Comparison of ENCODE assay signal across 9 mouse cellular contexts in the genomic region with DNA sequence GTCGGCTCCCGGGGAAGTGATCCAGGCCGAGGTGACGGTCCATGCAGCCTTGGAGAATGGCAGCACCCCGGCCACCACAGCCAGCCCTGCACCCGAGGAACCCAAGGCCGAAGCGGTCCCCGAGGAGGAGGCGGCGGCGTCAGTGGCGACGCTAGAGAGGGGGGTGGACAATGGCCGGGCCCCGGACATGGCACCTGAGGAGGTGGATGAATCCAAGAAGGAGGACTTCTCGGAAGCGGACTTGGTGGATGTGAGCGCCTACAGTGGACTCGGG. TPM values are rescaled to one million over a fixed set of nuclear protein-coding genes. Genes with fewer than 3 reads are reported as not detected.
DNase-seq lines count a peak whose midpoint lies in the region; ATAC-seq and TF ChIP-seq lines count a peak whose summit lies in the region.
"Had no signal": no experiment of that assay in that cellular context is flagged by ENCODE, and none has a peak within 500 bp of the region (broad histone marks: within the 10 kb centered on the region; RNA-seq: fewer than 3 reads in every experiment).

No protein-coding gene starts in this region.

- no peak for TF ChIP-seq EP300 in liver, embryonic 14.5 days (IDR thresholded peaks at IDR 0.05; ENCODE audit: low read depth)

- H3K27me3 ChIP-seq in heart, embryonic 12.5 days (replicated peaks) = no peaks in the 10 kb centered on the region
- H3K27me3 ChIP-seq in heart, embryonic 15.5 days = no peaks in the 10 kb centered on the region
- H3K27me3 ChIP-seq in liver, embryonic 14.5 days (ENCODE audit: control insufficient read depth, insufficient read depth, low read length) = no peaks in the 10 kb centered on the region
- H3K27me3 ChIP-seq: Patski had no signal

- DNase-seq in heart, adult 9 months (ENCODE audit: low spot score in 2 of 2) = no peak
- peak; percentile 12 for DNase-seq in NIH3T3 (ENCODE audit: low read depth)
- no peak for DNase-seq in liver, embryonic 14.5 days (ENCODE audit: low read depth in 3 of 3, low spot score in 3 of 3)
- no peak for DNase-seq in ovary, postnatal 14 days (ENCODE audit: low spot score)
- DNase-seq in spleen, adult 12 weeks (ENCODE audit: low spot score) = no peak

- H3K9ac ChIP-seq in heart, embryonic 12.5 days = peak overlapping the region; percentile 98
- peak overlapping the region; percentile 82 for H3K9ac ChIP-seq in heart, embryonic 15.5 days
- peak overlapping the region; percentile 96 for H3K9ac ChIP-seq in liver, embryonic 14.5 days (replicated peaks)

- H3K4me2 ChIP-seq in heart, embryonic 12.5 days = peak overlapping the region; percentile 98
- H3K4me2 ChIP-seq in heart, embryonic 15.5 days = peak overlapping the region; percentile 98
- peak overlapping the region; percentile 82 for H3K4me2 ChIP-seq in liver, embryonic 14.5 days (ENCODE audit: low read depth)

- peaks cover 18% of the 10 kb centered on the region for H3K36me3 ChIP-seq in heart, embryonic 12.5 days
- H3K36me3 ChIP-seq in heart, embryonic 15.5 days = peaks cover 12% of the 10 kb centered on the region; the same call in 1 of the 2 replicates
- peaks cover 13% of the 10 kb centered on the region for H3K36me3 ChIP-seq in liver, embryonic 14.5 days (replicated peaks; ENCODE audit: control insufficient read depth, insufficient read depth, low read depth)

- no peak for ATAC-seq in heart, embryonic 12.5 days (ENCODE audit: insufficient number of reproducible peaks, low FRiP score)
- no peak for ATAC-seq in heart, embryonic 15.5 days (replicated peaks; ENCODE audit: insufficient number of reproducible peaks, insufficient read depth, low FRiP score, low read depth)
- no peak for ATAC-seq in liver, embryonic 14.5 days (ENCODE audit: insufficient read depth)
- ATAC-seq in frontal cortex, adult (ENCODE audit: low TSS enrichment) = no peak

- no peaks in the 10 kb centered on the region for H3K9me3 ChIP-seq in heart, embryonic 12.5 days (replicated peaks)
- no peaks in the 10 kb centered on the region for H3K9me3 ChIP-seq in heart, embryonic 15.5 days (replicated peaks)
- no peaks in the 10 kb centered on the region for H3K9me3 ChIP-seq in liver, embryonic 14.5 days (ENCODE audit: control insufficient read depth, low read length)

- H3K27ac ChIP-seq in heart, embryonic 12.5 days (ENCODE audit: poor library complexity, severe bottlenecking) = peak overlapping the region; percentile 95; the same call in 1 of the 2 replicates
- H3K27ac ChIP-seq in heart, embryonic 15.5 days = peak overlapping the region; percentile 92
- peak overlapping the region; percentile 41 for H3K27ac ChIP-seq in liver, embryonic 14.5 days

- no peak for TF ChIP-seq CTCF in liver, embryonic 14.5 days (IDR thresholded peaks at IDR 0.05; ENCODE audit: low read depth)

- H3K4me1 ChIP-seq in heart, embryonic 12.5 days (replicated peaks) = peaks cover 78% of the 10 kb centered on the region
- peaks cover 85% of the 10 kb centered on the region for H3K4me1 ChIP-seq in heart, embryonic 15.5 days (replicated peaks)
- H3K4me1 ChIP-seq in liver, embryonic 14.5 days (replicated peaks; ENCODE audit: control insufficient read depth in 2 of 2, insufficient read depth in 2 of 2, low read length in 1 of 2) = peaks cover 62 to 67% of the 10 kb centered on the region in 2 experiments

- H3K4me3 ChIP-seq in heart, embryonic 12.5 days = peak overlapping the region; percentile 95
- peak overlapping the region; percentile 73 for H3K4me3 ChIP-seq in heart, embryonic 15.5 days
- H3K4me3 ChIP-seq in liver, embryonic 14.5 days (ENCODE audit: insufficient read depth in 1 of 2, low read depth in 2 of 2, low read length in 2 of 2) = peak overlapping the region; percentile 63 to 96

- 1% methylated on average over 20 of the region's 20 CpGs for WGBS in heart, embryonic 12.5 days
- WGBS in heart, embryonic 15.5 days = 1% methylated on average over 20 of the region's 20 CpGs
- under 1% methylated on average over 20 of the region's 20 CpGs for WGBS in liver, embryonic 14.5 days (ENCODE audit: insufficient replicate concordance)

RNA-seq across cellular contexts. Expression of gene Ppp1r9b, which starts 1.6 kb away (rescaled TPM):
- 10.4 and 12.2 TPM in 2 replicates for polyA plus RNA-seq in heart, embryonic 12.5 days (2016; fragmentation: Nextera tagmentation; extraction: Ambion mirVana)
- polyA plus RNA-seq in heart, embryonic 15.5 days (2015; fragmentation: Nextera tagmentation; extraction: Ambion mirVana) = 5.0 and 6.6 TPM in 2 replicates
- polyA plus RNA-seq in liver, embryonic 14.5 days (2012; rRNA removed) = 14.1 and 14.9 TPM in 2 replicates
- 8.8 and 10.4 TPM in 2 replicates for polyA plus RNA-seq in liver, embryonic 14.5 days (2014; fragmentation: Nextera tagmentation; extraction: Ambion mirVana)

RNA-seq across cellular contexts. Expression of gene Sgca, which starts 16.3 kb away (rescaled TPM):
- 20.6 and 26.6 TPM in 2 replicates for polyA plus RNA-seq in heart, embryonic 12.5 days (2016; fragmentation: Nextera tagmentation; extraction: Ambion mirVana)
- polyA plus RNA-seq in heart, embryonic 15.5 days (2015; fragmentation: Nextera tagmentation; extraction: Ambion mirVana) = 22.1 and 24.7 TPM in 2 replicates
- polyA plus RNA-seq in liver, embryonic 14.5 days (2012; rRNA removed) = 0.04 TPM in 1 of 2 replicates, not detected in the other
- not detected in 2 replicates for polyA plus RNA-seq in liver, embryonic 14.5 days (2014; fragmentation: Nextera tagmentation; extraction: Ambion mirVana)

RNA-seq across cellular contexts. Expression of gene Samd14, which starts 17.3 kb away (rescaled TPM):
- polyA plus RNA-seq in heart, embryonic 12.5 days (2016; fragmentation: Nextera tagmentation; extraction: Ambion mirVana) = 14.8 and 16.5 TPM in 2 replicates
- polyA plus RNA-seq in heart, embryonic 15.5 days (2015; fragmentation: Nextera tagmentation; extraction: Ambion mirVana) = 8.0 and 13.2 TPM in 2 replicates
- polyA plus RNA-seq in liver, embryonic 14.5 days (2012; rRNA removed) = 33.1 and 41.9 TPM in 2 replicates
- polyA plus RNA-seq in liver, embryonic 14.5 days (2014; fragmentation: Nextera tagmentation; extraction: Ambion mirVana) = 24.7 and 34.2 TPM in 2 replicates

RNA-seq across cellular contexts. Expression of gene Hils1, which starts 25.0 kb away (rescaled TPM):
- 0.30 TPM in 1 of 2 replicates, not detected in the other for polyA plus RNA-seq in heart, embryonic 12.5 days (2016; fragmentation: Nextera tagmentation; extraction: Ambion mirVana)
- 0.15 and 0.22 TPM in 2 replicates for polyA plus RNA-seq in heart, embryonic 15.5 days (2015; fragmentation: Nextera tagmentation; extraction: Ambion mirVana)
- polyA plus RNA-seq in liver, embryonic 14.5 days (2012; rRNA removed) = not detected in 2 replicates
- not detected in 2 replicates for polyA plus RNA-seq in liver, embryonic 14.5 days (2014; fragmentation: Nextera tagmentation; extraction: Ambion mirVana)
- polyA plus RNA-seq: Patski had no signal

RNA-seq across cellular contexts. Expression of gene Pdk2, which starts 48.7 kb away (rescaled TPM):
- 65.1 and 68.3 TPM in 2 replicates for polyA plus RNA-seq in heart, embryonic 12.5 days (2016; fragmentation: Nextera tagmentation; extraction: Ambion mirVana)
- polyA plus RNA-seq in heart, embryonic 15.5 days (2015; fragmentation: Nextera tagmentation; extraction: Ambion mirVana) = 114 and 117 TPM in 2 replicates
- 3.5 and 3.6 TPM in 2 replicates for polyA plus RNA-seq in liver, embryonic 14.5 days (2012; rRNA removed)
- 7.0 and 9.1 TPM in 2 replicates for polyA plus RNA-seq in liver, embryonic 14.5 days (2014; fragmentation: Nextera tagmentation; extraction: Ambion mirVana)

Comparison
In these comparisons a context has a peak if more than half of its experiments do, and no peak if none do; other contexts are left out.
1. H3K27ac ChIP-seq: peak in every context shown above with its lines; median percentile 95 in heart, embryonic 12.5 days; 92 in heart, embryonic 15.5 days; 41 in liver, embryonic 14.5 days.
2. RNA of gene Sgca, which starts 16.3 kb away (polyA plus RNA-seq): 22.1 to 24.7 TPM in heart, embryonic 15.5 days and 20.6 to 26.6 TPM in heart, embryonic 12.5 days; 0.04 TPM in liver, embryonic 14.5 days; every median in the first group is over 10 times any median in the second.
3. Peak in every context shown above with its lines, with median percentiles within 50 percentile points of each other: H3K4me2 ChIP-seq, H3K4me3 ChIP-seq and H3K9ac ChIP-seq.